Mouse (Mus musculus) midbrain, embryonic 11.5 days (tissue): Measurements from ENCODE around the gene Ripk3. TPM values are rescaled to one million over a fixed set of nuclear protein-coding genes. Genes with fewer than 3 reads are reported as not detected.

Experiments
- ATAC-seq: fragments of 200-750 bp; cut with Nextera tagmentation; 2 replicates; pipeline ENCODE4 v1.8.0; 2017; ENCODE audit warnings: moderate TSS enrichment, moderate library complexity; ENCODE audit not compliant: low FRiP score
- DNase-seq: peaks from one replicate; pipeline ENCODE4 v3.0.0; 2015; ENCODE audit warnings: low spot score; ENCODE audit errors: missing footprints
- H3K27ac ChIP-seq: fragments of 300-500 bp; sonication (generic); 2 replicates; pipeline ENCODE4 v1.5.1; 2014; ENCODE audit warnings: low read depth, low read length
- H3K27me3 ChIP-seq: fragments of 300-500 bp; sonication (generic); 2 replicates; pipeline ENCODE4 v1.6.1; 2014; ENCODE audit warnings: mild to moderate bottlenecking, low read length, moderate library complexity, mixed read lengths; ENCODE audit not compliant: control insufficient read depth, insufficient read depth
- H3K36me3 ChIP-seq: fragments of 300-500 bp; sonication (generic); 2 replicates; pipeline ENCODE4 v1.6.1; 2014; ENCODE audit warnings: mild to moderate bottlenecking, low read length, moderate library complexity, mixed read lengths; ENCODE audit not compliant: control insufficient read depth, insufficient read depth
- H3K4me1 ChIP-seq: fragments of 300-500 bp; sonication (generic); 2 replicates; pipeline ENCODE4 v1.6.1; 2014; ENCODE audit warnings: low read length; ENCODE audit not compliant: control insufficient read depth, insufficient read depth
- H3K4me2 ChIP-seq: fragments of 300-500 bp; sonication (generic); 2 replicates; pipeline ENCODE4 v1.6.1; 2014; ENCODE audit warnings: mild to moderate bottlenecking, moderate library complexity
- H3K4me3 ChIP-seq: fragments of 300-500 bp; sonication (generic); 2 replicates; pipeline ENCODE4 v1.5.1; 2014; ENCODE audit warnings: low read depth, low read length
- H3K9ac ChIP-seq: fragments of 300-500 bp; sonication (generic); 2 replicates; pipeline ENCODE4 v1.6.1; 2014; ENCODE audit warnings: low read length
- H3K9me3 ChIP-seq: fragments of 300-500 bp; sonication (generic); 2 replicates; pipeline ENCODE4 v1.6.1; 2016; ENCODE audit warnings: low read length; ENCODE audit not compliant: control insufficient read depth
- WGBS: fragments of 180-500 bp; shearing (Covaris S2); extraction: QIAGEN DNeasy Blood & Tissue Kit; methylation state at CpG from one replicate; pipeline ENCODE4 v1.1.7; 2014; 5-methylcytosine and 5-hydroxymethylcytosine counted together
- polyA plus RNA-seq: library from polyadenylated mRNA; unstranded; fragments of >200 nt; fragmentation: Nextera tagmentation; extraction: Ambion mirVana; gene quantifications from 2 replicates; pipeline ENCODE4 v1.2.1, GENCODE M21; 2014

Gene Ripk3
- polyA plus RNA-seq, 1 experiment from 2014 or later = 4.0 TPM

- Histone ChIP-seq H3K36me3 (no peaks in the 10 kb centered on the region), H3K27me3 (peaks cover 19% of the 10 kb centered on the region), H3K4me3 (peak overlapping the region; percentile 45), H3K9ac (peak overlapping the region; percentile 31), H3K4me2 (peak overlapping the region; percentile 89), H3K27ac (no peak overlapping the region), H3K9me3 (no peaks in the 10 kb centered on the region), H3K4me1 (peaks cover 35% of the 10 kb centered on the region)
- ATAC-seq (no peak), DNase-seq (no peak)
- WGBS = 3% methylated on average over 15 of the region's 15 CpGs
These were observed 37.5 kb upstream of the Ripk3 start for GRCm38 (mm10) chr14:55826142-55826541.

- peak overlapping the region; percentile 45 for H3K4me3 ChIP-seq
- peaks cover 19% of the 10 kb centered on the region for H3K27me3 ChIP-seq
- peak overlapping the region; percentile 89 for H3K4me2 ChIP-seq
- no peak overlapping the region for H3K27ac ChIP-seq
- ATAC-seq = peak; percentile 38
- H3K9me3 ChIP-seq = no peaks in the 10 kb centered on the region
- H3K9ac ChIP-seq = peak overlapping the region; percentile 68
- DNase-seq = peak; percentile 94
- H3K4me1 ChIP-seq = peaks cover 35% of the 10 kb centered on the region
- 0% methylated on average over 23 of the region's 37 CpGs for WGBS
- H3K36me3 ChIP-seq = no peaks in the 10 kb centered on the region
These were observed 36.8 kb upstream of the Ripk3 start for GRCm38 (mm10) chr14:55825216-55826051.

- ATAC-seq = 0 out of 2 replicates have a peak, but pooled peaks have one; percentile 5
- H3K4me1 ChIP-seq = peaks cover 35% of the 10 kb centered on the region
These were observed 36.0 kb upstream of the Ripk3 start for GRCm38 (mm10) chr14:55824481-55825215.

GRCm38 (mm10) chr14:55824001-55824480 lies 35.4 kb upstream of the Ripk3 start:
- H3K4me1 ChIP-seq = peaks cover 35% of the 10 kb centered on the region

More at GRCm38 (mm10) chr14:55824481-55825215, 36.0 kb upstream of the Ripk3 start:
- under 1% methylated on average over 30 of the region's 32 CpGs for WGBS
- DNase-seq = no peak
- no peaks in the 10 kb centered on the region for H3K9me3 ChIP-seq
- H3K27ac ChIP-seq = no peak overlapping the region
- peaks cover 19% of the 10 kb centered on the region for H3K27me3 ChIP-seq
- H3K4me2 ChIP-seq = peak overlapping the region; percentile 89
- H3K9ac ChIP-seq = peak overlapping the region; percentile 68
- H3K4me3 ChIP-seq = peak overlapping the region; percentile 52
- H3K36me3 ChIP-seq = no peaks in the 10 kb centered on the region

GRCm38 (mm10) chr14:55822991-55823762 lies 34.5 kb upstream of the Ripk3 start, which contains the start of gene Nfatc4:
Gene Nfatc4 (plus strand): TSS chr14:55823144.
- WGBS = 1% methylated on average over 46 of the region's 46 CpGs
- H3K4me1 ChIP-seq = peaks cover 35% of the 10 kb centered on the region
- ATAC-seq = peak; percentile 83
- peak within 1 kb of the TSS; percentile 52 for H3K4me3 ChIP-seq
- H3K9ac ChIP-seq = peak within 1 kb of the TSS; percentile 88
- peak; percentile 99 for DNase-seq
- H3K36me3 ChIP-seq = no peaks in the 10 kb centered on the region
- peak within 1 kb of the TSS; percentile 89 for H3K4me2 ChIP-seq
- H3K27ac ChIP-seq = peak within 1 kb of the TSS; percentile 82
- H3K9me3 ChIP-seq = no peaks in the 10 kb centered on the region
- peaks cover 19% of the 10 kb centered on the region for H3K27me3 ChIP-seq

More at GRCm38 (mm10) chr14:55824001-55824480, 35.4 kb upstream of the Ripk3 start:
- Histone ChIP-seq H3K27ac (no peak overlapping the region), H3K4me2 (peak overlapping the region; percentile 89), H3K9me3 (no peaks in the 10 kb centered on the region), H3K27me3 (peaks cover 19% of the 10 kb centered on the region), H3K4me3 (peak overlapping the region; percentile 52), H3K36me3 (no peaks in the 10 kb centered on the region), H3K9ac (peak overlapping the region; percentile 88; the same call in 1 of the 2 replicates)
- under 1% methylated on average over 10 of the region's 10 CpGs for WGBS
- DNase-seq (peak; percentile 95), ATAC-seq (peak; percentile 8; the same call in 1 of the 2 replicates)

- peak overlapping the region; percentile 52 for H3K4me3 ChIP-seq
- peaks cover 35% of the 10 kb centered on the region for H3K4me1 ChIP-seq
- peak overlapping the region; percentile 88; the same call in 1 of the 2 replicates for H3K9ac ChIP-seq
- H3K4me2 ChIP-seq = peak overlapping the region; percentile 89
- peak overlapping the region; percentile 82 for H3K27ac ChIP-seq
- H3K36me3 ChIP-seq = no peaks in the 10 kb centered on the region
- ATAC-seq = peak; percentile 12; the same call in 1 of the 2 replicates
- peaks cover 19% of the 10 kb centered on the region for H3K27me3 ChIP-seq
- no peaks in the 10 kb centered on the region for H3K9me3 ChIP-seq
- peak; percentile 96 for DNase-seq
- WGBS = 7% methylated on average over 13 of the region's 13 CpGs
These were observed 33.8 kb upstream of the Ripk3 start for GRCm38 (mm10) chr14:55822435-55822990.

GRCm38 (mm10) chr14:55820576-55820975 lies 31.9 kb upstream of the Ripk3 start:
- 79% methylated on average over 9 of the region's 9 CpGs for WGBS
- no peak overlapping the region for H3K9ac ChIP-seq
- DNase-seq = no peak
- no peak overlapping the region for H3K4me2 ChIP-seq
- ATAC-seq = no peak
- H3K36me3 ChIP-seq = no peaks in the 10 kb centered on the region
- no peaks in the 10 kb centered on the region for H3K9me3 ChIP-seq
- H3K27me3 ChIP-seq = peaks cover 1% of the 10 kb centered on the region; the same call in 1 of the 2 replicates
- peaks cover 20% of the 10 kb centered on the region for H3K4me1 ChIP-seq
- no peak overlapping the region for H3K4me3 ChIP-seq
- H3K27ac ChIP-seq = no peak overlapping the region

- 79% methylated on average over 7 of the region's 7 CpGs for WGBS
- Histone ChIP-seq H3K27me3 (no peaks in the 10 kb centered on the region), H3K4me1 (peaks cover 16% of the 10 kb centered on the region), H3K4me3 (no peak overlapping the region), H3K36me3 (no peaks in the 10 kb centered on the region), H3K27ac (no peak overlapping the region), H3K4me2 (no peak overlapping the region), H3K9me3 (no peaks in the 10 kb centered on the region), H3K9ac (no peak overlapping the region)
- no peak for ATAC-seq
- peak; percentile 73 for DNase-seq
These were observed 31.3 kb upstream of the Ripk3 start for GRCm38 (mm10) chr14:55819845-55820405.
